Mouse (Mus musculus): Measurements from ENCODE around the gene Recql5.

GRCm38 (mm10) chr11:115929818-115930217, 3.5 kb downstream of the Recql5 start:
- no peak for TF ChIP-seq CTCF (IDR thresholded peaks at IDR 0.05; ENCODE audit: insufficient read depth, low read length)
- TF ChIP-seq POLR2A (IDR thresholded peaks at IDR 0.05; ENCODE audit: borderline replicate concordance, extremely low read depth, low read depth, low read length): no peak
